Mouse (Mus musculus) C2C12 (cell line): Measurements from ENCODE around the gene Serp2.

Experiments
- CTCF ChIP-seq: IDR thresholded peaks from one replicate; pipeline ENCODE4 v1.5.1; 2011; ENCODE audit not compliant: control insufficient read depth, insufficient read depth, insufficient read length
- USF1 ChIP-seq: IDR thresholded peaks from one replicate; pipeline ENCODE4 v1.6.1; 2011; ENCODE audit warnings: low read depth, mild to moderate bottlenecking, control low read depth, moderate library complexity

DNA sequence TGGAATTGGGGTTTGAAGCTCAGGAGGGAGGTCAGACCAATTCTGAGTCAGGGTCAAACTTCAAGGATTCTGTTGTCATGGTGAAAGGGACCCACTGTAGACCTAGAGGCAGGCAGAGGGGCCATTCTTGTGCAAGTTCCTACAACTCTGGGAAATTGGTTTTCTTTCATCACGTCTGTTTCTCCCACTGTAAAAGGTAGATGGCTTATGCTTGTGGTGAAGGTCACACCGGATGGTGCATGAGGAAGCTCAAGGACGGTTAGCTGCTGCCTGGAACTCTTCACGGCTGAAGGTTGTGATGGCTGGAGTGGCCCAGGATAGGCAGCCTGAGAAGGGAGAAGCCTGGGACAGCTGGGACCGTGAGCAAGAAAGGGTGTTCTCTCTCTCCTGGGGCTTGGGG is 38.5 kb downstream of the Serp2 start:
- no peak for TF ChIP-seq CTCF
- TF ChIP-seq USF1 = no peak
